Mouse (Mus musculus): Measurements from ENCODE around the gene Sv2b. TPM values are rescaled to one million over a fixed set of nuclear protein-coding genes. Genes with fewer than 3 reads are reported as not detected.
A peak's percentile ranks its signal among the peaks of the same experiment; 100 is the strongest.

The Sv2b gene
- polyA plus RNA-seq, 1 experiment = 0.27 TPM

GRCm38 (mm10) chr7:75110689-75111088, 198.4 kb downstream of the Sv2b start:
- no peaks in the 10 kb centered on the region for H3K4me1 ChIP-seq (ENCODE audit: control insufficient read depth, insufficient read depth, insufficient read length)
- H3K4me3 ChIP-seq (ENCODE audit: extremely low read depth, insufficient read depth, insufficient read length) = no peak overlapping the region
- no peak for TF ChIP-seq POLR2A (IDR thresholded peaks at IDR 0.05; ENCODE audit: low read depth, low read length)
- peak; percentile 8; the same call in 1 of the 2 replicates for TF ChIP-seq CTCF (IDR thresholded peaks at IDR 0.05; ENCODE audit: extremely low read depth, insufficient read depth, insufficient read length, insufficient replicate concordance)
- no peak overlapping the region for H3K27ac ChIP-seq (ENCODE audit: insufficient read depth, low read length)
- 15% methylated on average over 6 of the region's 6 CpGs for WGBS
- H3K36me3 ChIP-seq (ENCODE audit: control insufficient read depth, insufficient read depth, low read length) = no peaks in the 10 kb centered on the region
- H3K27me3 ChIP-seq (ENCODE audit: control insufficient read depth, insufficient read depth, low read length) = no peaks in the 10 kb centered on the region
- DNase-seq (ENCODE audit: low read depth in 1 of 2, low spot score in 2 of 2) = no peak

GRCm38 (mm10) chr7:75107441-75107840, 201.6 kb downstream of the Sv2b start:
- DNase-seq (ENCODE audit: low read depth in 1 of 2, low spot score in 2 of 2) = no peak
- Histone ChIP-seq H3K27ac (ENCODE audit: insufficient read depth, low read length) (no peak overlapping the region), H3K4me3 (ENCODE audit: extremely low read depth, insufficient read depth, insufficient read length) (no peak overlapping the region), H3K27me3 (ENCODE audit: control insufficient read depth, insufficient read depth, low read length) (no peaks in the 10 kb centered on the region), H3K36me3 (ENCODE audit: control insufficient read depth, insufficient read depth, low read length) (no peaks in the 10 kb centered on the region), H3K4me1 (ENCODE audit: control insufficient read depth, insufficient read depth, insufficient read length) (no peaks in the 10 kb centered on the region)
- TF ChIP-seq POLR2A (IDR thresholded peaks at IDR 0.05; ENCODE audit: low read depth, low read length) (no peak), CTCF (IDR thresholded peaks at IDR 0.05; ENCODE audit: extremely low read depth, insufficient read depth, insufficient read length, insufficient replicate concordance) (no peak)

DNA sequence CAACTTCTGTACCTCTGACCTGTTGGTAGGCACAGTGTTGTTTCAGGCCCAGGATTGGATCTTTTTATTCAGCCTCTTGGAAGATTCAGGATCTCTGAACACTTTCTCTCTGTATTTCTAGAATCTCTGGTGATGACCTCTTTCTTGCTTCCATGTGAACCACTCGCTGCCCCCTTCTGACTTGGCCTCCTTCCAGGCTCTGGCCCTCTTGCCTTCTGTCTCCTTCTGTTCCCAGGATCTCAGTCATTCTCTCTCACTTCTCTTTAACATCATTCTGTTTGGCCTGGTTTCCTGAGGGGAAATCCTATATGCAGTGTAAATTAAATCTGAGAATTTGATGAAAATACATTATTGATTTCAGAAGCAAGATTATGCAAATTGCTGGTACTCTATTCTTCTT, 205.2 kb downstream of the Sv2b start:
- TF ChIP-seq POLR2A (IDR thresholded peaks at IDR 0.05; ENCODE audit: low read depth, low read length) (no peak), CTCF (IDR thresholded peaks at IDR 0.05; ENCODE audit: extremely low read depth, insufficient read depth, insufficient read length, insufficient replicate concordance) (no peak)
- DNase-seq (ENCODE audit: low read depth in 1 of 2, low spot score in 2 of 2) = no peak
- Histone ChIP-seq H3K36me3 (ENCODE audit: control insufficient read depth, insufficient read depth, low read length) (no peaks in the 10 kb centered on the region), H3K27me3 (ENCODE audit: control insufficient read depth, insufficient read depth, low read length) (no peaks in the 10 kb centered on the region), H3K4me1 (ENCODE audit: control insufficient read depth, insufficient read depth, insufficient read length) (no peaks in the 10 kb centered on the region), H3K4me3 (ENCODE audit: extremely low read depth, insufficient read depth, insufficient read length) (no peak overlapping the region), H3K27ac (ENCODE audit: insufficient read depth, low read length) (no peak overlapping the region)
- 56% methylated on average over 1 of the region's 1 CpGs for WGBS

DNA sequence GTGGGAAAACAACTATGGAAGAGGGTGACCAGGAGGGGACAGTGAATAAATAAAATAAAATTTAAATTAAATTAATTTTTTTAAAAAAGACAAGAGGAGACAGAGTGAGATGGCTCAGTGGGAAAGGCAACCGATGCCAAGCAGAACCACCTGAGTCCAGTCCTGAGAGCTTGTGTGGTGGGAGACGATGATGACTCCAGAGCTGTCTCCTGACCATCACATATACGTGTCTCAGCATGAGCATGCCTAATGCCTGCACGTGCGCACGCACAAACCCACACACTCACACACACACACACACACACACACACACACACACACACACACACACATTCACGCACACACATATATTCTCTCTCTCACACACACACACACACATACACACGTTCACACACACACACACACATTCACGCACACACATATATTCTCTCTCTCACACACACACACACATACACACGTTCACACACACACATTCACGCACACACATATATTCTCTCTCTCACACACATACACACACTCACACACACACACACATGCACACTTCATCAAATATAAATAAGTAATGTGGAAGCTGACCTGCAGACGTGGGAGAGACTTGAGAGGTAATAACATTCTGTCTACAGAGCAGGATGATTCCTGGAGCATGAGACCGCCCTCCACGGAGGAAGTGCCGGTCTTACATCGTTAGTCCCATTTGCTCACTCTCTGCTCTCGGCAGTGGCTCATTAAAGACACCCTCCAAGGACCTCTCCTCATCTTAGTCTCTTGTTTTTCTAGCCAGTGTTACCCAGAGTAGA, 206.3 kb downstream of the Sv2b start:
- DNase-seq (ENCODE audit: low read depth in 1 of 2, low spot score in 2 of 2) = no peak
- no peak overlapping the region for H3K4me3 ChIP-seq (ENCODE audit: extremely low read depth, insufficient read depth, insufficient read length)
- no peaks in the 10 kb centered on the region for H3K27me3 ChIP-seq (ENCODE audit: control insufficient read depth, insufficient read depth, low read length)
- 92% methylated on average over 17 of the region's 17 CpGs for WGBS
- no peak for TF ChIP-seq POLR2A (IDR thresholded peaks at IDR 0.05; ENCODE audit: low read depth, low read length)
- TF ChIP-seq CTCF (IDR thresholded peaks at IDR 0.05; ENCODE audit: extremely low read depth, insufficient read depth, insufficient read length, insufficient replicate concordance) = no peak
- H3K27ac ChIP-seq (ENCODE audit: insufficient read depth, low read length) = no peak overlapping the region
- no peaks in the 10 kb centered on the region for H3K36me3 ChIP-seq (ENCODE audit: control insufficient read depth, insufficient read depth, low read length)
- no peaks in the 10 kb centered on the region for H3K4me1 ChIP-seq (ENCODE audit: control insufficient read depth, insufficient read depth, insufficient read length)

- TF ChIP-seq CTCF (IDR thresholded peaks at IDR 0.05; ENCODE audit: extremely low read depth, insufficient read depth, insufficient read length, insufficient replicate concordance) = no peak
- H3K36me3 ChIP-seq (ENCODE audit: control insufficient read depth, insufficient read depth, low read length) = no peaks in the 10 kb centered on the region
- H3K4me3 ChIP-seq (ENCODE audit: extremely low read depth, insufficient read depth, insufficient read length) = no peak overlapping the region
- no peak for DNase-seq (ENCODE audit: low read depth in 1 of 2, low spot score in 2 of 2)
- no peaks in the 10 kb centered on the region for H3K4me1 ChIP-seq (ENCODE audit: control insufficient read depth, insufficient read depth, insufficient read length)
- no peak overlapping the region for H3K27ac ChIP-seq (ENCODE audit: insufficient read depth, low read length)
- WGBS = 88% methylated on average over 4 of the region's 4 CpGs
- no peaks in the 10 kb centered on the region for H3K27me3 ChIP-seq (ENCODE audit: control insufficient read depth, insufficient read depth, low read length)
These were observed 223.6 kb downstream of the Sv2b start for GRCm38 (mm10) chr7:75085473-75085872.

DNA sequence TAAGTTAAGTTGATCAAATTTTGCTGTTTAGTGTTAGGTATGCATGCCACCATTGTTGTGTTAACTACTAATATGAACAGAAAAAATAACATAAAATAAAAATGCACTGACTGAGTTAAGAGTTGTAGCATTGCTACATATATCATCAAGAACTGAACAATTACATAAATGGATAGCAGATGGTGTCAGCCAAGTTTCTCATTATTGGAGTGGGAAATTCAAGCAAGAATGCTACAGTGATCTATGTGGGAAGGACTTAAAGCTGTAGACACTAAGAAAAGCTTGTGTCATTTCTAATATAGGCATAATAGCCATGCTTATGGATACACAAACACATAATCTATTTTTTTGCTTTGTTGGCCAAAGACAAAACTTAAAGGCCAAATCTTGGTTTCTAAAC, 228.9 kb downstream of the Sv2b start:
- H3K36me3 ChIP-seq (ENCODE audit: control insufficient read depth, insufficient read depth, low read length) = no peaks in the 10 kb centered on the region
- no peak overlapping the region for H3K4me3 ChIP-seq (ENCODE audit: extremely low read depth, insufficient read depth, insufficient read length)
- H3K27ac ChIP-seq (ENCODE audit: insufficient read depth, low read length) = no peak overlapping the region
- no peak for DNase-seq (ENCODE audit: low read depth in 1 of 2, low spot score in 2 of 2)
- TF ChIP-seq POLR2A (IDR thresholded peaks at IDR 0.05; ENCODE audit: low read depth, low read length) (no peak), CTCF (IDR thresholded peaks at IDR 0.05; ENCODE audit: extremely low read depth, insufficient read depth, insufficient read length, insufficient replicate concordance) (no peak)
- H3K4me1 ChIP-seq (ENCODE audit: control insufficient read depth, insufficient read depth, insufficient read length) = no peaks in the 10 kb centered on the region
- H3K27me3 ChIP-seq (ENCODE audit: control insufficient read depth, insufficient read depth, low read length) = no peaks in the 10 kb centered on the region

GRCm38 (mm10) chr7:75077560-75078208, 231.4 kb downstream of the Sv2b start:
- TF ChIP-seq CTCF (IDR thresholded peaks at IDR 0.05; ENCODE audit: extremely low read depth, insufficient read depth, insufficient read length, insufficient replicate concordance) (no peak), POLR2A (IDR thresholded peaks at IDR 0.05; ENCODE audit: low read depth, low read length) (no peak)
- no peak for DNase-seq (ENCODE audit: low read depth in 1 of 2, low spot score in 2 of 2)
- H3K27ac ChIP-seq (ENCODE audit: insufficient read depth, low read length) = no peak overlapping the region
- 89% methylated on average over 8 of the region's 8 CpGs for WGBS
- no peaks in the 10 kb centered on the region for H3K27me3 ChIP-seq (ENCODE audit: control insufficient read depth, insufficient read depth, low read length)
- H3K4me1 ChIP-seq (ENCODE audit: control insufficient read depth, insufficient read depth, insufficient read length) = no peaks in the 10 kb centered on the region
- no peak overlapping the region for H3K4me3 ChIP-seq (ENCODE audit: extremely low read depth, insufficient read depth, insufficient read length)
- no peaks in the 10 kb centered on the region for H3K36me3 ChIP-seq (ENCODE audit: control insufficient read depth, insufficient read depth, low read length)

Other genes with a start within 250 kb of the Sv2b start
- 34.2 and 38.4 TPM in 2 replicates for gene Akap13, start 146.3 kb upstream of the Sv2b start, polyA plus RNA-seq (2012; rRNA removed)

Measured in spleen, adult 2 months (tissue).